9 mouse cellular contexts compared by ENCODE assay signal in genomic region chr6:93443766-93444557, GRCm38 (mm10).
DNase-seq lines count a peak whose midpoint lies in the region; ATAC-seq lines count a peak whose summit lies in the region.
"Had no signal": no experiment of that assay in that cellular context is flagged by ENCODE, and none has a peak within 500 bp of the region (broad histone marks: within the 10 kb centered on the region; RNA-seq: fewer than 3 reads in every experiment).

No protein-coding gene starts in this region.

- H3K36me3 ChIP-seq in forebrain, embryonic 11.5 days (ENCODE audit: control insufficient read depth, insufficient read depth, low read length) = no peaks in the 10 kb centered on the region
- H3K36me3 ChIP-seq in midbrain, embryonic 15.5 days (replicated peaks) = no peaks in the 10 kb centered on the region
- H3K36me3 ChIP-seq: liver, embryonic 15.5 days had no signal

- no peak overlapping the region for H3K27ac ChIP-seq in forebrain, embryonic 11.5 days (ENCODE audit: low read depth, low read length)
- peak overlapping the region; percentile 48 for H3K27ac ChIP-seq in midbrain, embryonic 15.5 days
- H3K27ac ChIP-seq: liver, embryonic 15.5 days had no signal

- DNase-seq in adrenal gland, adult 2 months = peak; percentile 12
- DNase-seq in adrenal gland, adult 18-20 months (ENCODE audit: low spot score in 2 of 2) = no peak
- peak; percentile 58 for DNase-seq in forebrain, embryonic 11.5 days (ENCODE audit: low spot score)
- DNase-seq in kidney, adult 11 months = peak; percentile 2
- DNase-seq in spleen, postnatal 36 days (ENCODE audit: low spot score in 2 of 2) = no peak
- no peak for DNase-seq in cerebellum, adult 9-11 months
- DNase-seq in lung, postnatal 14 days = no peak

- peaks cover 9% of the 10 kb centered on the region; the same call in 1 of the 2 replicates for H3K4me1 ChIP-seq in forebrain, embryonic 11.5 days (replicated peaks; ENCODE audit: control insufficient read depth, insufficient read depth, low read length)
- peaks cover 10% of the 10 kb centered on the region for H3K4me1 ChIP-seq in midbrain, embryonic 15.5 days
- H3K4me1 ChIP-seq: liver, embryonic 15.5 days had no signal

- no peak overlapping the region for H3K4me3 ChIP-seq in forebrain, embryonic 11.5 days (ENCODE audit: low read depth, low read length)
- H3K4me3 ChIP-seq in midbrain, embryonic 15.5 days = no peak overlapping the region
- H3K4me3 ChIP-seq: liver, embryonic 15.5 days had no signal

- WGBS in forebrain, embryonic 11.5 days = 16% methylated on average over 11 of the region's 11 CpGs
- 25% methylated on average over 11 of the region's 11 CpGs for WGBS in midbrain, embryonic 15.5 days

- peak; percentile 63 for ATAC-seq in forebrain, embryonic 11.5 days (replicated peaks; ENCODE audit: low FRiP score)
- ATAC-seq in midbrain, embryonic 15.5 days (replicated peaks) = peak; percentile 71

- no peak overlapping the region for H3K9ac ChIP-seq in forebrain, embryonic 11.5 days (ENCODE audit: low read length)
- no peak overlapping the region for H3K9ac ChIP-seq in midbrain, embryonic 15.5 days
- H3K9ac ChIP-seq: liver, embryonic 15.5 days had no signal

- peak overlapping the region; percentile 15; the same call in 1 of the 2 replicates for H3K4me2 ChIP-seq in forebrain, embryonic 11.5 days (ENCODE audit: low read depth, low read length, severe bottlenecking)
- peak overlapping the region; percentile 28 for H3K4me2 ChIP-seq in midbrain, embryonic 15.5 days
- H3K4me2 ChIP-seq: liver, embryonic 15.5 days had no signal

- H3K27me3 ChIP-seq in forebrain, embryonic 11.5 days (ENCODE audit: control insufficient read depth, insufficient read depth, low read length) = no peaks in the 10 kb centered on the region
- no peaks in the 10 kb centered on the region for H3K27me3 ChIP-seq in midbrain, embryonic 15.5 days (replicated peaks)
- H3K27me3 ChIP-seq: liver, embryonic 15.5 days had no signal

- no peaks in the 10 kb centered on the region for H3K9me3 ChIP-seq in forebrain, embryonic 11.5 days (ENCODE audit: control insufficient read depth, low read length)
- H3K9me3 ChIP-seq in midbrain, embryonic 15.5 days = no peaks in the 10 kb centered on the region
- H3K9me3 ChIP-seq: liver, embryonic 15.5 days had no signal

Comparison
In these comparisons a context has a peak if more than half of its experiments do, and no peak if none do; other contexts are left out.
1. DNase-seq: peak in adrenal gland, adult 2 months (single experiment), forebrain, embryonic 11.5 days (single experiment) and kidney, adult 11 months (single experiment); none in adrenal gland, adult 18-20 months (0 of 2), spleen, postnatal 36 days (0 of 2), cerebellum, adult 9-11 months (single experiment) and lung, postnatal 14 days (single experiment).